Mouse (Mus musculus): Measurements from ENCODE around the gene Rela. TPM values are rescaled to one million over a fixed set of nuclear protein-coding genes. Genes with fewer than 3 reads are reported as not detected.

Rela gene
- polyA plus RNA-seq, 1 experiment from 2014 or later: 94.7 TPM

DNA sequence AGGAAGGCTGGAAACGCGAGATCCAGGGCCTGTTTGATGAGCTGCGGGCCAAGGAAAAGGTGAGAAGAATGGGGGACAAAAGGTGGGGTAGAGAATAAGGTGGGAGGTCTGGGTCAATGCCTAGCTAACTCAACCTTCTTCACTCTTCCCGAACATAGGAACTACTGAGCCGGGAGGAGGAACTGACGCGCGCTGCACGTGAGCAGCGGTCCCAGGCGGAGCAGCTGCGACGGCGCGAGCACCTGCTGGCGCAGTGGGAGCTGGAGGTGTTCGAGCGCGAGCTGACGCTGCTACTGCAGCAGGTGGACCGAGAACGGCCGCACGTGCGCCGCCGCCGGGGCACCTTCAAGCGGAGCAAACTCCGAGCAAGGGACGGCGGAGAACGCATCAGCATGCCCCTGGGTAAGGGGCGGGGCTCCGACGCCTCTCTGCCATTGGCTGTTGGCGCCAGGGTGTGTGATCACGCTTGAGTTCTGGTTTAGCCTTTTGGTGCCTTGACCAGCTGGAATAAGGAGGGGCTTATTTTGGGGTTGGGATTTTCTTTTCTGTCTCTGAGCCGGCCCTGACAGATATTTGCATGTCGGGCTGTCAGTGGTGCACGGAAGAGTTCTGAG lies 58.7 kb downstream of the Rela start:
- DNase-seq (ENCODE audit: low read depth, low spot score): no peak
- POLR2A ChIA-PET: no interaction called here

More for the DNA sequence above, 58.7 kb downstream of the Rela start:
- H3K27me3 ChIP-seq: no peaks in the 10 kb centered on the region
- in situ Hi-C loops (cut with MboI; ENCODE audit: low pct_unique_long_range_greater_than_20kb): no loop called here
- no peak for TF ChIP-seq CTCF (IDR thresholded peaks at IDR 0.05)
- no peak for ATAC-seq
- CTCF ChIA-PET: no interaction called here

Other genes with a start within 250 kb of the Rela start
- 75.3 TPM for gene Sart1, start 248.8 kb upstream of the Rela start, polyA plus RNA-seq (2021)
- gene Tsga10ip, start 235.0 kb upstream of the Rela start, polyA plus RNA-seq (2021): 0.13 TPM
- 251 TPM for gene Drap1, start 212.5 kb upstream of the Rela start, polyA plus RNA-seq (2021)
- 58.5 TPM for gene AI837181, start 212.3 kb upstream of the Rela start, polyA plus RNA-seq (2021)
- gene Fosl1, start 189.9 kb upstream of the Rela start, polyA plus RNA-seq (2021): 2.1 TPM
- 16.8 TPM for gene Ccdc85b, start 179.6 kb upstream of the Rela start, polyA plus RNA-seq (2021)
- gene Fibp, start 176.9 kb upstream of the Rela start, polyA plus RNA-seq (2021): 92.2 TPM
- 0.42 TPM for gene Ctsw, start 169.0 kb upstream of the Rela start, polyA plus RNA-seq (2021)
- 451 TPM for gene Efemp2, start 163.5 kb upstream of the Rela start, polyA plus RNA-seq (2021)
- gene Mus81, start 149.1 kb upstream of the Rela start, polyA plus RNA-seq (2021): 37.0 TPM
- gene Cfl1, start 147.0 kb upstream of the Rela start, polyA plus RNA-seq (2021): 1,610 TPM
- 1.6 TPM for gene 1700020D05Rik, start 133.7 kb upstream of the Rela start, polyA plus RNA-seq (2021)
- 30.0 TPM for gene Snx32, start 126.9 kb upstream of the Rela start, polyA plus RNA-seq (2021)
- gene Ovol1, start 76.8 kb upstream of the Rela start, polyA plus RNA-seq (2021): 0.08 TPM
- 8.3 TPM for gene Ap5b1, start 69.5 kb upstream of the Rela start, polyA plus RNA-seq (2021)
- 79.1 TPM for gene Rnaseh2c, start 35.6 kb upstream of the Rela start, polyA plus RNA-seq (2021)
- 56.5 TPM for gene Kat5, start 27.2 kb upstream of the Rela start, polyA plus RNA-seq (2021)
- gene Sipa1, start 26.2 kb downstream of the Rela start, polyA plus RNA-seq (2021): 18.1 TPM
- 45.5 TPM for gene Map3k11, start 51.3 kb downstream of the Rela start, polyA plus RNA-seq (2021)
- gene Pcnx3, start 51.4 kb downstream of the Rela start, polyA plus RNA-seq (2021): 78.8 TPM
- 0.06 TPM for gene Kcnk7, start 66.9 kb downstream of the Rela start, polyA plus RNA-seq (2021)
- 39.7 TPM for gene Ehbp1l1, start 88.8 kb downstream of the Rela start, polyA plus RNA-seq (2021)
- 73.0 TPM for gene Fam89b, start 92.2 kb downstream of the Rela start, polyA plus RNA-seq (2021)
- gene Ltbp3, start 103.4 kb downstream of the Rela start, polyA plus RNA-seq (2021): 747 TPM
- gene Scyl1, start 133.9 kb downstream of the Rela start, polyA plus RNA-seq (2021): 117 TPM
- 30.4 TPM for gene Frmd8, start 237.8 kb downstream of the Rela start, polyA plus RNA-seq (2021)
- 7.1 TPM for gene Slc25a45, start 240.3 kb downstream of the Rela start, polyA plus RNA-seq (2021)

All from Patski (cell line).